Mouse (Mus musculus) erythroid progenitor cell, adult 5-6 weeks (primary cell): Measurements from ENCODE around the gene Coa4. TPM values are rescaled to one million over a fixed set of nuclear protein-coding genes. Genes with fewer than 3 reads are reported as not detected.

ENCODE experiments used
- ATAC-seq: replicated peaks from 2 replicates; pipeline ENCODE4 v1.8.0; 2016; ENCODE audit warnings: moderate number of reproducible peaks, mild to moderate bottlenecking, moderate TSS enrichment, inconsistent platforms; ENCODE audit not compliant: poor library complexity, low FRiP score, severe bottlenecking
- total RNA-seq, 2 experiments: library from RNA; stranded (forward) in 1 of 2; stranded (reverse) in 1 of 2; fragments of 150-400 nt in 1 of 2; fragments of 186-747, 209-891 nt in 1 of 2; gene quantifications; 2 replicates each; pipeline versions ENCODE4 v1.2.3 to v1.2.4; 2015 to 2017; ENCODE audit warnings: low replicate concordance in 2 of 2

Gene Coa4
- total RNA-seq (2015; ENCODE audit: low replicate concordance) (4.2 and 20.9 TPM in 2 replicates), total RNA-seq (2017; ENCODE audit: low replicate concordance) (3.9 and 6.8 TPM in 2 replicates)

GRCm38 (mm10) chr7:100536804-100537518 lies at the start of gene Coa4:
Gene Coa4 (plus strand): TSS chr7:100537071.
- ATAC-seq: peak; percentile 99

- ATAC-seq: no peak
Observed at GRCm38 (mm10) chr7:100487301-100487700, 49.6 kb upstream of the Coa4 start.

GRCm38 (mm10) chr7:100488474-100489048 lies 48.3 kb upstream of the Coa4 start:
- ATAC-seq: no peak

- peak; percentile 56 for ATAC-seq
Observed at GRCm38 (mm10) chr7:100492391-100493116, 44.3 kb upstream of the Coa4 start.

GRCm38 (mm10) chr7:100493117-100493483 lies 43.8 kb upstream of the Coa4 start, which contains the start of gene Ucp2:
Gene Ucp2 (plus strand): TSS chr7:100493337.
- ATAC-seq: peak; percentile 77

GRCm38 (mm10) chr7:100493484-100494414 lies 43.1 kb upstream of the Coa4 start:
- ATAC-seq: peak; percentile 11; the same call in 1 of the 2 replicates

GRCm38 (mm10) chr7:100494415-100494831 lies 42.4 kb upstream of the Coa4 start:
- no peak for ATAC-seq

- no peak for ATAC-seq
Observed at GRCm38 (mm10) chr7:100495042-100495441, 41.8 kb upstream of the Coa4 start.

GRCm38 (mm10) chr7:100495581-100496251 lies 41.2 kb upstream of the Coa4 start:
- ATAC-seq: peak; percentile 28; the same call in 1 of the 2 replicates

GRCm38 (mm10) chr7:100496371-100496770 lies 40.5 kb upstream of the Coa4 start:
- ATAC-seq: no peak

GRCm38 (mm10) chr7:100496791-100497190 lies 40.1 kb upstream of the Coa4 start:
- ATAC-seq: no peak

- ATAC-seq: no peak
Observed at GRCm38 (mm10) chr7:100497402-100497801, 39.5 kb upstream of the Coa4 start.

- ATAC-seq: no peak
Observed at GRCm38 (mm10) chr7:100497982-100498381, 38.9 kb upstream of the Coa4 start.

- no peak for ATAC-seq
Observed at GRCm38 (mm10) chr7:100499465-100499864, 37.4 kb upstream of the Coa4 start.

- ATAC-seq: peak; percentile 16
Observed at GRCm38 (mm10) chr7:100500276-100500977, 36.4 kb upstream of the Coa4 start.

GRCm38 (mm10) chr7:100501027-100501843 lies 35.6 kb upstream of the Coa4 start:
- peak; percentile 6; the same call in 1 of the 2 replicates for ATAC-seq

GRCm38 (mm10) chr7:100501844-100502373 lies 35.0 kb upstream of the Coa4 start:
- ATAC-seq: no peak
